Mouse (Mus musculus) liver, embryonic 18 days (tissue): ENCODE data around the gene Hist1h2ap. TPM values are rescaled to one million over a fixed set of nuclear protein-coding genes. Genes with fewer than 3 reads are reported as not detected.

ENCODE experiments used
- polyA plus RNA-seq: library from polyadenylated mRNA; depleted of rRNA; stranded (reverse); fragments of >200 nt; gene quantifications from 2 replicates; pipeline ENCODE4 v1.2.3, GENCODE M21; 2012; rRNA removed

The Hist1h2ap gene
- 35.2 and 36.1 TPM in 2 replicates for polyA plus RNA-seq

DNA sequence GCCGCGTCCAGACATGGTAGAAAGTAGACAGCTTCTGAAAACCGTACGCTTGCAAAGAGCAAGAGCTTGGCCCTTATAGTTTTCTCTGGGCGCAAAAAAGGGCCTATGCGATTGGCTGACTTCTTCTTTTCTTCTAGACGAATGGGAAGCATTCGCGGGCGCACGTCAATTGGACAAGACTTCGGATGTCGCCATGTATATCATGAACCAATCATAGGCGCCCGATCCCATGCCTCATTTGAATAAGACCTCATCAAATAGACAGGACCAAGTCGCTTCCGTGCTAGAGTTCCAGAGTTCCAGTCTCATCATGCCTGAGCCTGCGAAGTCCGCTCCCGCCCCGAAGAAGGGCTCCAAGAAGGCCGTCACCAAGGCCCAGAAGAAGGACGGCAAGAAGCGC lies at the start of gene Hist1h2ap, which contains the start of gene Hist1h2br:
TSS of gene Hist1h2ap (minus strand) at position 47 of the 400 bp plus-strand sequence.
TSS of gene Hist1h2br (plus strand) at position 283 of the 400 bp plus-strand sequence.

DNA sequence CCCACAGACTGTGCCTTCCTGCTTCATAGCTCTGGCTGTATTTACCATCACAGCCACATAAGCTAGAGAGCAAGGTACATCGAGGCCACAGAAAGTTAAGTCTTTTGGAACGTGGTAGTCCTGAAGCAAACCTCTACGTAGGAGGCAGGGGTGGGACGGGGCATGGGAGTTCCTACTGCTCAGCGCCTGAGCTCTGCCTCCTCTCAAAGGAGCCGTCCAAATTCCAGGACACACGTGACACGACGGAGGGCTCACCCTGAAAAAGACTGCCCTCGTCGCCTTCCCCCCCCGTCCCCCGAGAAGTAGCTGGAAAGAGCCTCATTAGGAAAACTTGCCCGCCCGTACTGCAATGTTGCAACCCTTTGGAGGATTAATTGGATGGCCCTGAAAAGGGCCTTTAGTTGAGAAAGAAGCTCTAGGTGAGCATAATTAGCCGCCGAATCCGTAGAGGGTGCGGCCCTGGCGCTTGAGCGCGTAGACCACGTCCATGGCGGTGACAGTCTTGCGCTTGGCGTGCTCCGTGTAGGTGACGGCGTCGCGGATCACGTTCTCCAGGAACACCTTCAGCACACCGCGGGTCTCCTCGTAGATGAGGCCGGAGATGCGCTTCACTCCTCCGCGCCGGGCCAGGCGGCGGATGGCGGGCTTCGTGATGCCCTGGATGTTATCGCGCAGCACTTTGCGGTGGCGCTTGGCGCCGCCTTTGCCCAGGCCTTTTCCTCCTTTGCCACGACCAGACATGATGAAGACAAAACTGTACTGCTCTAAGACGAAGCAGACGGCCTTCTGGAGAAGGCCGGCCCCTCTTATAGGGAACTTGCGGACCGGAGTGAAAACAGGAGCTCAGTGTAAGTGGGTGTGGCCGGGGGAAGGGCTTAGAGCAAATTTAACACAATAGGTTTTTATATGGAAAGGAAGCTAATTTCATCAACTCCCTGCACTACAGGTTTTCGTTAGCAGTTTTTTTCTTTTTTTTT lies 1.6 kb downstream of the Hist1h2ap start, which contains the start of gene Hist1h4n:
TSS of gene Hist1h4n (minus strand) at position 779 of the 977 bp plus-strand sequence.

DNA sequence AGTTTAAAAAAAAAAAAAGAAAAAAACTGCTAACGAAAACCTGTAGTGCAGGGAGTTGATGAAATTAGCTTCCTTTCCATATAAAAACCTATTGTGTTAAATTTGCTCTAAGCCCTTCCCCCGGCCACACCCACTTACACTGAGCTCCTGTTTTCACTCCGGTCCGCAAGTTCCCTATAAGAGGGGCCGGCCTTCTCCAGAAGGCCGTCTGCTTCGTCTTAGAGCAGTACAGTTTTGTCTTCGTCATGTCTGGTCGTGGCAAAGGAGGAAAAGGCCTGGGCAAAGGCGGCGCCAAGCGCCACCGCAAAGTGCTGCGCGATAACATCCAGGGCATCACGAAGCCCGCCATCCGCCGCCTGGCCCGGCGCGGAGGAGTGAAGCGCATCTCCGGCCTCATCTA lies 21.8 kb downstream of the Hist1h2ap start, which contains the start of gene Hist1h4m:
TSS of gene Hist1h4m (plus strand) at position 208 of the 400 bp plus-strand sequence.

DNA sequence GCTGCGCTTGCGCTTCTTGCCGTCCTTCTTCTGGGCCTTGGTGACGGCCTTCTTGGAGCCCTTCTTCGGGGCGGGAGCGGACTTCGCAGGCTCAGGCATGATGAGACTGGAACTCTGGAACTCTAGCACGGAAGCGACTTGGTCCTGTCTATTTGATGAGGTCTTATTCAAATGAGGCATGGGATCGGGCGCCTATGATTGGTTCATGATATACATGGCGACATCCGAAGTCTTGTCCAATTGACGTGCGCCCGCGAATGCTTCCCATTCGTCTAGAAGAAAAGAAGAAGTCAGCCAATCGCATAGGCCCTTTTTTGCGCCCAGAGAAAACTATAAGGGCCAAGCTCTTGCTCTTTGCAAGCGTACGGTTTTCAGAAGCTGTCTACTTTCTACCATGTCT lies 23.2 kb downstream of the Hist1h2ap start, which contains the start of the genes Hist1h2bq and Hist1h2ao:
TSS of gene Hist1h2bq (minus strand) at position 125 of the 400 bp plus-strand sequence.
TSS of gene Hist1h2ao (plus strand) at position 393 of the 400 bp plus-strand sequence.

DNA sequence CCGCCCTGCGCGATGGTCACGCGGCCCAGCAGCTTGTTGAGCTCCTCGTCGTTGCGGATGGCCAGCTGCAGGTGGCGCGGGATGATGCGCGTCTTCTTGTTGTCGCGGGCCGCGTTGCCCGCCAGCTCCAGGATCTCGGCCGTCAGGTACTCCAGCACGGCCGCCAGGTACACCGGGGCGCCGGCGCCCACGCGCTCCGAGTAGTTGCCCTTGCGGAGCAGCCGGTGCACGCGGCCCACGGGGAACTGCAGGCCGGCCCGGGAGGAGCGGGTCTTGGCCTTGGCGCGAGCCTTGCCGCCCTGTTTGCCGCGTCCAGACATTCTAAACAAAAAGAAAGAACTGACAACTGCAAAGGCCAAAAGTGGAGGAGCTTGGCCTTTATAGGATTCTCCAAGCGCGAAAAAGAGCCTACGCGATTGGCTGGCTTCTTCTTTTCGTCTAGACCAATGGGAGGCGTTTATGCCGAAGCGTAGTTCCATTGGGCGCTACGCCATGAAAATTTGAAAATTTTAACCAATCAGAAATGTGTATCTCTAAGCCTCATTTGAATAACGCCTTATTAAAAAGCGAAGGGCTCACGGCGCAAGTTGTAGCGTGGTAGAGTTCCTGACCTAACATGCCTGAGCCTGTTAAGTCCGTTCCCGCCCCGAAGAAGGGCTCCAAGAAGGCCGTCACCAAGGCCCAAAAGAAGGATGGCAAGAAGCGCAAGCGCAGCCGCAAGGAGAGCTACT lies 46.2 kb downstream of the Hist1h2ap start, which contains the start of the genes Hist1h2an and Hist1h2bp:
TSS of gene Hist1h2an (minus strand) at position 320 of the 731 bp plus-strand sequence.
TSS of gene Hist1h2bp (plus strand) at position 563 of the 731 bp plus-strand sequence.

DNA sequence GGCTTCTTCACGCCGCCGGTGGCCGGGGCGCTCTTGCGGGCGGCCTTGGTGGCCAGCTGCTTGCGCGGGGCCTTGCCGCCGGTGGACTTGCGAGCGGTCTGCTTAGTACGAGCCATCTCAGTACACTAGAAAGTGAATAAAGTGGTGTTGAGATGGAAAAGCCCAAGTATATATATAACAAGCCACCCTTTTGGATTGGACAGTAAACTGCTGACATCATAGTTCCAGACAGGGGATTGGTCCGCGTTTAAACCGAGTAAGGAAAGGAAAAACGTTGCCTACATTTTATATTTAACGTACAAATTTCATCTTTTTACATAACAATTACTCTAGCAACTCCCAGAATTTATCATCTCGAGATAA lies 50.1 kb downstream of the Hist1h2ap start, which contains the start of gene Hist1h3i:
TSS of gene Hist1h3i (minus strand) at position 116 of the 363 bp plus-strand sequence.

Other genes with a start within 250 kb of the Hist1h2ap start
- not detected in 2 replicates for gene Olfr1362, start 219.5 kb downstream of the Hist1h2ap start, polyA plus RNA-seq
- not detected in 2 replicates for gene Olfr11, start 191.0 kb downstream of the Hist1h2ap start, polyA plus RNA-seq
- gene Olfr1361, start 170.1 kb downstream of the Hist1h2ap start, polyA plus RNA-seq = not detected in 2 replicates
- gene Olfr1360, start 156.1 kb downstream of the Hist1h2ap start, polyA plus RNA-seq = not detected in 2 replicates
- gene Olfr1359, start 135.4 kb downstream of the Hist1h2ap start, polyA plus RNA-seq = not detected in 2 replicates
- 5.9 and 7.6 TPM in 2 replicates for gene Hist1h2bl, start 117.4 kb downstream of the Hist1h2ap start, polyA plus RNA-seq
- gene Hist1h2ai, start 117.1 kb downstream of the Hist1h2ap start, polyA plus RNA-seq = 1.9 and 2.8 TPM in 2 replicates
- gene Hist1h3h, start 115.8 kb downstream of the Hist1h2ap start, polyA plus RNA-seq = 11.5 and 11.6 TPM in 2 replicates
- 4.9 and 7.3 TPM in 2 replicates for gene Hist1h2bm, start 111.5 kb downstream of the Hist1h2ap start, polyA plus RNA-seq
- gene Hist1h4j, start 98.4 kb downstream of the Hist1h2ap start, polyA plus RNA-seq = 9.1 and 9.2 TPM in 2 replicates
- 14.1 and 22.0 TPM in 2 replicates for gene Hist1h4k, start 83.0 kb downstream of the Hist1h2ap start, polyA plus RNA-seq
- 17.2 and 18.2 TPM in 2 replicates for gene Hist1h2ak, start 79.7 kb downstream of the Hist1h2ap start, polyA plus RNA-seq
- 10.0 and 14.8 TPM in 2 replicates for gene Hist1h2bn, start 79.4 kb downstream of the Hist1h2ap start, polyA plus RNA-seq
- gene Hist1h1b, start 52.9 kb downstream of the Hist1h2ap start, polyA plus RNA-seq = 3.8 and 4.1 TPM in 2 replicates
- 13.4 and 17.5 TPM in 2 replicates for gene Hist1h3i, start 50.1 kb downstream of the Hist1h2ap start, polyA plus RNA-seq
- gene Hist1h2an, start 46.3 kb downstream of the Hist1h2ap start, polyA plus RNA-seq = 3.5 and 4.0 TPM in 2 replicates
- 1.2 and 2.5 TPM in 2 replicates for gene Hist1h2bp, start 46.0 kb downstream of the Hist1h2ap start, polyA plus RNA-seq
- 3.5 and 6.3 TPM in 2 replicates for gene Hist1h2bq, start 23.3 kb downstream of the Hist1h2ap start, polyA plus RNA-seq
- gene Hist1h2ao, start 23.0 kb downstream of the Hist1h2ap start, polyA plus RNA-seq = not detected in 2 replicates
- gene Hist1h4m, start 21.8 kb downstream of the Hist1h2ap start, polyA plus RNA-seq = not detected in 2 replicates
- 19.1 and 27.0 TPM in 2 replicates for gene Hist1h4n, start 1.3 kb downstream of the Hist1h2ap start, polyA plus RNA-seq
- 2.2 and 6.7 TPM in 2 replicates for gene Hist1h2br, start 236 bp upstream of the Hist1h2ap start, polyA plus RNA-seq
- gene Zfp184, start 111.6 kb upstream of the Hist1h2ap start, polyA plus RNA-seq = 0.38 and 0.39 TPM in 2 replicates
- gene Pom121l2, start 147.7 kb upstream of the Hist1h2ap start, polyA plus RNA-seq = not detected in 2 replicates
- gene Prss16, start 176.2 kb upstream of the Hist1h2ap start, polyA plus RNA-seq = 1.2 and 1.3 TPM in 2 replicates
- 3.6 and 4.4 TPM in 2 replicates for gene Hist1h2ah, start 202.1 kb upstream of the Hist1h2ap start, polyA plus RNA-seq
- 6.7 and 11.4 TPM in 2 replicates for gene Hist1h2bk, start 202.4 kb upstream of the Hist1h2ap start, polyA plus RNA-seq
- 42.8 and 103 TPM in 2 replicates for gene Hist1h4i, start 207.9 kb upstream of the Hist1h2ap start, polyA plus RNA-seq
- gene Hist1h2ag, start 209.4 kb upstream of the Hist1h2ap start, polyA plus RNA-seq = 13.6 and 14.3 TPM in 2 replicates
- 7.7 and 11.4 TPM in 2 replicates for gene Hist1h2bj, start 209.7 kb upstream of the Hist1h2ap start, polyA plus RNA-seq